Mouse (Mus musculus): Measurements from ENCODE around the gene Mdga1.
A peak's percentile ranks its signal among the peaks of the same experiment; 100 is the strongest.

Gene Mdga1

DNA sequence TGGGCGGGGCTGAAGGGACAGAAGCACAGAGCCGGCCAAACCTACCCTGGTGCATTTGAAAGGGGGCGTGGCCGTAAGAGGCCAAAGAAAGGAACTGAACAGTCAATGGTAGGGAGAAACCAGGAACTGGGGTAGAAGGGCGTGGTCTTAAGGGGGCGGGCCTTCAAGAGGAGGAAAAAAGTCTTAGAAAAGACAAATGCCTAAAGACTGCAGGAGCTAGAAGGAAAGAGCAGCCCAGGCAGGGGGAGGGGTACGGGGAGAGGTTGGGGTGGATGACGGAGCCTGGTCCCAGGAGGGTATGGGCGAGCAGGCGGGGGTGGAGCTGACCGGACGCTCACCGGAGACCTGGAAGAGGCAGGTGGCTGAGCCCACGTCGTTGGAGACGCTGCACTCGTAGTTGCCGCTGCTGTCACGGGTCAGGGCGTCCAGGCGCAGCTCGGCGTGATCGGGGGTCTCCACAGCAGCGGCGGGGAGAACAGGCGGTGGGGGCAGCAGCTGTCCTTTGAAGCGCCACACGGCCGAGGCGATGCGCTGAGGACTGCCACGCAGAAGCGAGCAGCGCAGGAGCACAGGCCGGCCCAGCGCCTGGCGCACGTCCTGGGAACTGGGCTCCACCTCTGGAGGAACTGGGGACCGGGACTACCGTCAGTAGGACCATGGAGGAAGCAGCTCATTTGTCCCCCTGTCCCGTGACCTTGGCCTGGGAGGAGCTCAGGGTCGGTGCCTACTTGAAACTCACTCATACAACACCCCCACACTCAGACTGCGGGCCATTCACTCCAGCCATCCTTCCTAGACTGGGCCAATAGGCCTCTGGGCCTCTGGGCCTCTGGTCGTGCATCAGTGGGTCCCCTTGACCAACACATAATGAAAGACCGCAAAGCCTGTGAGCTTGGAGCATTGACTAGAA is 127.9 kb downstream of the Mdga1 start:
- DNase-seq: peak; percentile 76

DNA sequence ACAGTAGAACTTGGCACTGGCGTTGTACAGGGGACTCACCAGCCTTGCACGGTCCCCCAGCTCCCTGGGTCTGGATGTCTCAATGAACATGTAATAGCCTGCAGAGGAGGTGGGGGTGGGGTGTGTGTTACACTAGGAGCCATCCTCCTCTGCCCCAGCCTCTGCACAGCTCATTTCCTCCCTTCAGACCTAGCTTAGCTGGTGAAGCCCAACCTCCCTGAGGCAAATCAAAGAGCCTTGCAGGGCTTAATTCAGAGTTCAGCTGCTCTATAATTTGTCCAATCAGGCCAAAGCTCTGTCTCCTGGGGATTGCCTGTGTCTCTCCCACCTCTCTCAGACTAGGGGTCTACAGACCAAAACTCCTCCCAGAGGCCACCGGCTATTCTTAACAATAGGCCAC is 131.9 kb downstream of the Mdga1 start:
- DNase-seq: peak; percentile 80

DNA sequence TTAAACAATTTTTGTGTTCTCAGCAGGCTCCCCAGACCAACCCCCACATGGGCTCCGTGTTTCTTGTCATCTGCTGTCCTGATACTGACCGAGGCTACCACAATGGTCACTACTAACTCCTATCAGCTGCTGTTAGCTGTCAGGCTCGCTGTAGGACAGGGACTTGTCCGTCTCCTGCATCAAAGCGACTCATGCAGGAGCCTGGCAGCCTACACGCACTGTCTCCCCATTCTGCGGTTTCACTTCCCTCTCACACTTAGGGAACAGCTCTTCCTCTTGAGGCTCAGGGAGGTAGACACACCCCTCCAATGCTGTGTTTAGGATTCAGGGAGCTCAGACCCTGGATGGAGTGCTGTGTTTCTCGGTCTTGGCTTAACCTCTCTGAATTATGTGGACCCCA is 132.4 kb downstream of the Mdga1 start:
- DNase-seq: no peak

DNA sequence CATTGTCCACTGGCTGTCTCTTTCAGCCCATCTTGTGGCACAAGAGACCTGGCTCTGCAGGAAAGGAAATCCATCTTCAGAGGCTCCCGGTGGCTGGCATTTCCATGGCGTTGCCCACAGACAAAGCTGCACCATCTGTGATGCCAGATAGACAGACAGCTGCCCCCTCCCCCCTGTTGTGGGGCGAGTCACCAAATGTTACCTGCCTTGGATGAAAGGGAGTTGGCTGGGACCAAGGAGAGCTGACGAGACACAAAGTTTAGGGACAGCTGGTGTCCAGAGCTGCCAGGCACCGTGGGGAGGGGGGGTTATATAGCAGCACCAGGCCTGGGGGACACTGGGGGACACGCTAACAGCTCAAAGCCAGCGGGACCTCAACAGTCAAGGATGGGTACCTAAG is 135.1 kb downstream of the Mdga1 start:
- peak; percentile 30 for DNase-seq

DNA sequence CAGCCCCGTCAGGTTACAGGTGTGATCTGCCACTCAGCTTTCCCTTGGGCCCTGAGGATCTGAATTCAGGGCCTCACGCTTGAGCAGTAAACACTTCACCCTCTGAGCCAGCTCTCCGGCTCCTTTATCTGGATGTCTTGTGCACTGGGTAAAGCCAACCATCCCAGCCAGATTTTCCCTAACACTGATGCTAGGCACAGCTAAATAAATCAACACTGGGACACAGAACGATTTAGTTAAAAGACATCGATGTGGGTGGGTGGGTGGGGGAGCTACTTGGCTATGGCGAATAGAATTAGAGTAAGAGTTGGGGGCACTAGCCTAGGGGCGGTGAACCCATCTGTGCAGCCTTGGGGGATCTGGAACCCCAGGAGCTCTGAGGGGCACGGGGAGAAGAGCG is 135.6 kb downstream of the Mdga1 start:
- no peak for DNase-seq

DNA sequence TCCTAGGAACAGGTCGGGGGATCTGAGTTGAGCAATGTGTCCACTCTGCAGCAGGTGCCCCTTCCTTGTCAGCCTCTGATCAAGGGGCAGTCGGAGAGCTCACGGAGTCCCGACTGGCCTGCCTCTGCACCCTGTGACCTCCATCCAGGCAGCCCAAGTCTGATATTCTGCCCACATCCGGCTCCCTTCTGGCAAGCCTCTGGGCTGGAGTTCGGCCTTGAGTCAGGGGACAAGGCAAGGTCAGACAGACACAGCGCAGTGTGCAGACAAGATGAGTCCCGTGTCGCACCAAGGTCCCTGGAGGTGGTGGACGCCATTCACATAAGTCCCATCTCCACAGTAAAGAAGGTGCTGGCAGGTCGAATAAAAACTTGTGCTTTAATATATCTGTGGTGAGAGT is 138.2 kb downstream of the Mdga1 start:
- no peak for DNase-seq

DNA sequence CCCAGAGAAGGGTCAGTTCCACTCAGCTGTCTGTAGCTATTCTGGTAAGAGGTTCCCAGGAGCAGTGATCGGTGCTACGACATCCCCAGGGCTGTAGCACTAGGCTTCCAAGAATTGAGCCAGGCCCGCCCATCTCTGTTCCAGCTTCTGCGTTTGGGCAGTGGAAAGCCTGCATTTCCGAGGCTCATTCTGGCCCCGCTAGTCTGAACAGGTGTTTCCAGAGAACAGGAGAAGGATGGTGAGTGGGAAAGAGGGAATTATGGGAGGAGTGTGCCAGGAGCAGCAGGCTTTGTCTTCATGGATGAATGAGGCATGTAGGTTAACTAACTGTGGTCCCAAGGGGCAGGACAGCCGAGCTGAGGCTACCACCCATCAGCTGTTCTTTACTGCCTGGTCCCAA is 140.8 kb downstream of the Mdga1 start:
- DNase-seq: no peak

DNA sequence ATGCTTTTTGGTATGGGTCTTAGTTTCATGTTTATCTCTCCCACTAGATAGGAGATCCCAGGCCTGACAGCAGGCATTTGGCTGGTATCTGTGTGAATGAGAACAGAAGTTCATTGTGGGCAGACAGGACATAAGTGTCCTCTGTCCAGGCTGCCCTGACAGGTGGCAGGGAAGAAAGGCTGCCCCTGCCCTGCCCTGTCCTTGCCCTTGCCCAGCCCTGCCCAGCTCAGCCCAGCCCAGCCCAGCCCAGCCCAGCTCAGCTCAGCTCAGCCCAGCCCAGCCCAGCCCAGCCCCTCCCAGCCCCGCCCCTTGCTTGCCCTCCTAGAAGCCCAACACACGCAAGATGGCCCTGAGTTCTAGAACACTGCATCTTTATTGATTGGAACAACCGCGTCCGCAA is 142.3 kb downstream of the Mdga1 start:
- no peak for DNase-seq

DNA sequence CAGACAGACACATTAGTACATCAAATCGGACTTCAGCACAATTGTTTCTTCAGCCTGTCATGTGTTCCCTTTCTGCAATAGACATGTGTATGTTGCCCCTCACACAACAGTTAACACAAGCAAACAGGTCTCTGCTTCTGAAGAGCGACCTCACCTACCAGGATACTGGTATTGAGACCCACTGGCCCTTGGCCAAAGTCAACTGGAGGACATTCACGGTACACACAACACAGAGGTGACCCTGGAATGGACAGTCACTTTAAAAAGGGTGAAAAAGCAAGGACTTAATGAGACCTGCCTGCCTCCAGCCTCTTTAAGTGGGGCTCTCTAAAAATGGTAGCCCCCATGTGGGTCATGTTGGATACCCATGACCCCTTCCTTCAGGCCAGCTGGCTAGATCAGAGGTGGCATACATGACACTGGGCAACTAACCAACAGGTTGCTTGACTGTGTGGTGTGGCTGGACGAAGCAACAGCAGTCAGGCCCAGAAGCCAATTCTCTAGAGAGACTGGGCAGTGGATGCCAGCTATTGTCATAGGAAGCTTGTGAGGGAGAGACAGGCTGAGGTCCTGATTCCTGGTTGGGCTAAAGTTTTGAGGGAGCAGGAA is 145.3 kb downstream of the Mdga1 start:
- no peak for DNase-seq

DNA sequence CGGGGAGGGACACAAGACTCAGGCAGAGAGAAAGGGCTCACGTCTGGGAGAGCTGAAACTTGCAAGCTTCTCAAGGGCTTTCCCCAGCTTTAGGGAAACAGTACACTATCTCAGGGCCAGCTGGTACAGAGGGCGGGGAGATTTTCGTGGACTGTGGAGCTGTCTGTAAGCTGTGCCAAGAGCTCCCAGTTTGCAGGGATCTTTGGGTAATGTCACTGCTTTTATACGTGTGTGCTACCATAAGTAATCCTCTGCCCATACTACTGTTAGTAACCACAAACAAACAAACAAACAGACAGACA is 145.7 kb downstream of the Mdga1 start:
- DNase-seq: no peak

DNA sequence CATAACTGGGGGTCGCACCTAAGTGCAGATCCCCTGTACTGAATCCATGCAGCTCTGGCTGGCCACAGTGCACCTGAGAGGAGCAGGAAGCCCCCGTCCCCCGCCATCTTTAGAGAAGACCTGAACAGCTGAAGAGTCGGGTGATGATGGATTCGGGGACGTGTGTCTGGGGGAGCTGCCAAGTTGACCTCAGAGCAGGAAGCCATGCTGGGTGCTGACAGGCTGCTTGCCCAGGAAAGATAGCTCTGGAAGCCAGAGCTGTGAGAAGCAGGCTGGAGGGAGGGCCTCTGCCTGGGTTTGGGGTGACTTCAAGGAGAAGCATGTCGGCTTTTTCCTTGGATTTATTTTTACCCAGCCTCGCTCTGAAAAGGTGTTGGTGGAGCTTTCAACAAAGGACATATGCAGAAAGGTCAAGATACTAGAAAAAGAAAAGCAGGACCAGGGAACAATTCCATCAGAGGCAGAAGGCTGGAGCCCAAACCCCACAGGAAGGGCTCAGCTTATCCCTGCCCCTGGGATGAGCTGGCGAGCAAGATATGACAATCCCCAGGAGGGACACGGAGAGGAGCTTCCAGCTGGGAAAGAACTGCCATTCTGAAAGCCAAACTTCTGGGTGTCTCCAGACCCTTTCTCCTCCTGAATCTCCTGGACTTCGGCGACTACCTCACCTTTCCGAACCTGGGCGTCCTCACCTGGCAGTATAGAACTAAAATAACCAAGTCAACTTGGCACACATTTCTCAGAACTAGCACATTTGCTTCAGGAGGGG is 146.3 kb downstream of the Mdga1 start:
- DNase-seq: no peak

DNA sequence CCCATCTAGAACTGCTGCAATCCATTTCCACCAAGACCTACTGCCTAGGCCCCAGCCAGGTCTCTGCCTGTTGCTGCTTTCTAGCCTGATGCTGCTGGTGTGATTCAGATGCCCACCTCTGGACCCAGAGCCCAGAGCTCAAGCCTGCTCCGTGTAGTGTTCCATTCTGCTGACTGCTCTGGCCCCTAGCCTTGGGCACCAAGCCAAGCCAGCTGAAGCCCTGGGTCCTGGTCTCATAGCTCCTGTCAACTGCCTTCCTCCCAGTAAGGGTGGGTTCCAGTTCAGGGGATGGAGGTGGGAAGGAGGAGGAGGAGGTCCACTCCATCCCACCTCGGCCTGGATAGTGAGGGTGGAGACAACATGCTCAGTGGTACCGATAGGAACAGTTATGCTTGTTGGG is 150.3 kb downstream of the Mdga1 start:
- no peak for DNase-seq

DNA sequence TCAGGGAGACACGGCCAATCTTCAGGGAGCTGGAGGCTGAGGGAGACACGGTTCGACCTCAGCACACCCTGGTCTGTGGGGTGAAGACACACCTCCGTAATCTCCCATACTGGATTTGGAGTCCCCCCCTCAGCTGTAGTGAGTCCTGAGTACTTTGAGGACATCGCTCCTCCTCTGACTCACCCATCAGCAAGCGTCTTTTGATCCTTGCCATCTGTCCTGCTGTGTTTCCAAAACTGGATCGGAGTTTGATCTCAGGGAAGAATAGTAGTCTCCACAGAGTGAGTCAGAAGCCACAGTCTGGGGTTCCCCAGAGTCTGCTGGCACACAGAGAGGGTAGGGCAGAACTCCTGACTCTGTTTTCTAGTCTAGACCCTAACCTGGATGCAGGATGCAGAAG is 150.9 kb downstream of the Mdga1 start:
- DNase-seq: no peak

DNA sequence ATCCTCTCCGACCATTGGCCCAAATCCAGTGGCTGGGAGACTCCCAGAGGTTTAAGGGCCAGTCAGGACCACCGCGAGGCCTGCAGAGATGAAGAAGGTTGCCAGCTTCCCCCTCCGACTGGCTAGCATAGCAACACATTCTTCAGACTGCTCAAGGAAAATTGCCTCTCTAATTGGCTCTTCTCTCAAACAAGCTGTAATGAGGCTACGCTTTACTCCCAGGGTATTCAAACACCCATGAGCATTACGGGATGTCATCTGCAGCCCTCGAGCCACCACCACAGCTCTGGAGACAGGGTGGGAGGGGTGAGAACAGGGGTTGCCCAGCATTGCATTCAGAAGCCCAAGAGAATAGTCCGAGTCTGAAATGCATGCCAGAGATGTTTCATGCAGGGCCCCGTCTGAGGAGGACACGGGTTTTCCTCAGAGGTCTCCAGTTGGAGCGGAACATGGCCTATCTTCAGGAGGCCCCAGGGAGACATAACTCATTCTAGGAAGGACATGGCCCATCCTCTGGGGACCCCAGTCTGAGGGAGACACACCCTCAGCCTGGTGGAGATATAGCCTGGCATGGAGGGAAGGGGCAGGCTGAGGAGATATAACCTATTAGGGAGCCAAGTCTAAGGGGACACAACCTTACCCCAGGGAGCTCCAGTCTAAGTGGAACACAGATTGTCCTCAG is 151.5 kb downstream of the Mdga1 start:
- peak; percentile 65 for DNase-seq

DNA sequence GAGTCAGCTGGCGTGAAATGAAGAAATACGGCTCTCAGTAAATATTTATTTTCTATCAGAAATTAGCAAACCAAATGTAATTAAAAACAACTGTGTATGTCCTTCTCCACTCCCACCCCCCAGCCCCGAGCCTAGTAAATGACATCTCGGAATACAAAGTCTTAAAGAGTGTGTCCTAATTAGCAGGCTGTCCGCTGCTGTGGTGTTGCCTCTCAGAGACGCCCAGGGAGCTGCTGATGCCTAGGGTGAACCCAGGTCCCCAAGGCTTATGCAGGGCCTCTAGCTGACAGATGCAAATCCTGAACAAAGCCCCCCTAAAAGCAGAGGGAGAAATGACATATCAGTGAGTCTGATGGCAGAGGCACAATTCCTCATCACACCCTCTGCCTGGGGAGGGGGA is 155.1 kb downstream of the Mdga1 start:
- no peak for DNase-seq

DNA sequence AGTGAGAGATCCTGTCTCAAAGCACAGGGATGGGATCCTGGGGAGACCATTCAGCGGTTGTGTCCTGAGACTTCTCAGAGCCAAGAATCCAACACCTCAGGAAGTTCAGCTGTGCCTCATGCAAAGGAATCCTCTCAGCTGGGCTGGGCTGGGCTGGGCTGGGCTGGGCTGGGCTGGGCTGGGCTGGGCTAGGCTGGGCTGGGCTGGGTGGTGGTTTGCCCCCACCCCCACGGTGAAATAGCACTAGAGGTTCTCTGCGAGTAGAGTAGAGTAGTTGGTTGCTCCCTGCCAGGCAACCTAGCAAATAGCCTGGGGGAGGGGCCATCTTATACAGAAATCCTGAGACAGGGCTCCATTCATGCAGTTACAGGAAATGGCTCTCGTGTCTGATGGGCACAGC is 156.6 kb downstream of the Mdga1 start:
- no peak for DNase-seq

DNA sequence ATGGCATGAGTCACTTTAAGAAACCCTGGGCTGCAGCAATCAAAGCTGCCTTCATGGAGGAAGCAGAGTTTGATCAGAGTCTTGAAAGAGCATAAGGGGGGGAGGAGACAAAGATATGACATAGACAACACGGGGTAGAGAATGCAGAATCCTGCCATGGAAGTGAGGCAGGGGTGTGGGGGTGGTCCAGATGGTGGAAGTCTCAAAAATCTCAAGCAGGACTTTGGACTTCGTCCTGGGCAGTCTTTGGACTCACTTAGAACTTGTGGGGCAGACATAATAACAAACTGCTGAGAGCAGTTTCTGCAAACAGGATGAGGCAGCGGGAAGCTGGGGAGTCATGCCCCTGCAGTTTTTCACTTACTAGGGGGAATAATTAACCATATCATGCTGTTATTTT is 166.3 kb downstream of the Mdga1 start:
- DNase-seq: no peak

DNA sequence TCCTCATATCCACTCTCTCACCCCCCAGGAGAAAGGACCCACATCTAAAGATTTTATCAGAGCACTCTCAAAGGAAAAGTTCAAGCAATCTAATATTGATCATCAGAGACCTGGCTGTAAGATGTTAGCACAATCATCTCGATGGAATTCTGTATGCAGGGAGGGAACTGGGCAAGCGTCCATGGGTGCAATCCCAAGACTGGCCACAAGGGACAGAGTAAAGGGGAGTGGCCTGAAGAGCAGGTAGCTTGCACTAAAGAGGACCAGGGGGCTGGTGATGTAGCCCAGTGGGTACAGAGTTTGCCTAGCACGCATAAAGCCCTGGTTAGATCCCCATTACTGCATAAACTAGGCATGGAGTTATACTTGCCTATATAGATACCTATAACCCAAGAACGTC is 168.5 kb downstream of the Mdga1 start:
- peak; percentile 77 for DNase-seq

DNA sequence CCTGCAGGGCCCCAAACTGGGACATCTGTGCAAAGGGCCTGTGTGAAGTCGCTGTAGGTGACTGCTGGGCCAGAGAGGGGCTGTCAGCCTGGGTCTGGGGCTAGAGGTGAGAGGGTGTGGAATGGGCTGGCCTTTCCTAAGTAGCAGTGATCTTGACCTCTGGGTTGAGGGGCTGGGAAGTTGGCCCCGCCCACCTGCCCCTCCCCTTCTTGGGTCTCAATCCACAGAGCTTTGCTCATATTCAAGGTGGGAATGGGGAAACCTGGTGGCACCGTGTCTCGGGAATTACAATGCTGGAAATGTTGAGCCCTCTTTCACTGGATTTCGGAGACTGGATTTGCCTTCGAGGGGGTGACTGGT is 169.8 kb downstream of the Mdga1 start:
- no peak for DNase-seq

DNA sequence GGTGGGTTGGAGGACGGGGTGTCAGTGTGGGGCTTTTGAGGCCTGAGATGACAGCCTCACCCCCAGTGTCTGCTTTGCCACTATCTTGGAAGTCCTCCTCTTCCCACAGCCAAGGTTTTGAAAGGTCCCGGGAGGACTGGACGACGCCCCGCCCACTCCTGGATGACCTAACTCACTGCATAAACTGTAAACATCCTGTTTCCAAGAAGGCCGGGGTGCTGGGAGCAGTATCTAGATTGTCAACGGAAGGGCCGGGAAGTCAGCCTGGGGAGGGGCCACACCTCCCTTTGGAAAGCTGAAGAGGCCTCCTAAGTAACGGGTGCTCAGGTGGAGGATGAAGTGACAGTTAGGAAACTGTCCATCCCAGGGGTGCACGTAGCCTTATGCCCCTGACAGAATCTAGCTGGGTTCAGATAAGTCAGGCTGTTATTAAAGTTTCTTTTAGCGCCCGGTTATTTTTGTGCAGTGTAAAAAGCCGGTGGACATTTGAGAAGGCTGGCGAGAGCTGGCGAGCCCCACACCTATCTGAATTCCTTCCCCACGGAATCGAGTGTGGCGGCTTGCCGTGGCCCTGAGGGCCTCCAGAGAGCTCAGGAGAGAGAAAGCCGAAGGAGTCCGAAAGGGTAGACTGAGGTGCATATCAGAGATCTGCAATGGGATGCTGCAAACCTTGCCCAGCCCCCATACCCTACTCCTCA is 170.3 kb downstream of the Mdga1 start:
- DNase-seq: no peak

DNA sequence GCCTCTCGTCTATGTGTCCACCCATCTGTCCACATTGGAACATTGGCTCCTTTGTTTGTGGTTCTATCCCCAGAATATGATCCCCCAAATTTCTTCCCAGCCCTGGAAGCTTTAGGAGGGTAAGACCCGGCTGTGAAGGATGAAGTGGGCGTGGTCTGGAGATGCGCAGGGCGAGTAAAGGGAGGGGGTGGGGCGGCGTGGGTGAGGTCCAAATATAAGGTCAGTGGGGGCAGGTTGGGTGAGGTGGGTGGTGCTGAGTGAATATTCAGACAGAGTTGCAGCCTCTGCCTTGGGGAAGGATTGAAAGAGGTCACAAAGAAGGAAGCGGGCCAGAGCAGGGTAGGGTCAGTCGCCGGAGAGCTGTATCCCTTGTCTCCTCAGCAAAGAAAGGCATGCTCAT is 171.7 kb downstream of the Mdga1 start:
- no peak for DNase-seq

DNA sequence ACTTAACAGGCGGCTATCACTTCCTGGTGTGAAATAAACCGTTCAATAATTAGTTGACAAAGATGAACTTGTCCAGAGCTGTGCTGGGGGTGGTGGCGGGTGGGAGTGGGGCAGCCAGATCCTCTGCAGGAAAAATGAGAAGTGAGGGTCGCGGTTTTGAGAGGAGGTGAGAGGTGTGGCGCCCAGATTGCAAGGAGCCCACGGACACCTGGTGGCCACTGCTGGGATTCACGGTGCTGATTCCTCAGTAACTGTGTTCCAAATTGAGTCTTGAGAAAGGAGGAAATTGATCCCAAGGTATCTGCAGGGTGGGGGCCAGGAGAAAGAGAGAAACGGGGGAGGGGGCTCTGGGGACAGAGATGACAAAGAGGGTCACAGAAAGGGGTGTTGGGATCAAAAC is 173.1 kb downstream of the Mdga1 start:
- peak; percentile 14 for DNase-seq

DNA sequence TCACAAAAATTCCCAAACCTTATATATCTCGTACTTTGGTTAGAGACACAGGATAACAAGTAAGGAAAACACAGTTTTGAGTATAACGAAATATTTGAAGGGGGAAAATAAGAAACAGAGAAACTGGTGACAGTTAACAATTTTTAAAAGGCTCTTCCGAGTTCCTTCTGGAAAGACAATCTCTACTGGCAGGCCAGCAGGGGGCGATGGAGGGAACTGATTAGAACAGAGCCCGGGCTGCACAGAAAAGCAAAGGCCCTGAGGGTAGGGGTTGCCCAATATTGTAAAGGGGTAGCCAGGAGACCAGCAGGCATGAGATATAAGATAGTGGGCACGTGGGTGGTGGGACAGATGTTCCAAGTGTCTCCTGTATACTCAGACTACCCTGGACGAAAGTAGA is 173.8 kb downstream of the Mdga1 start:
- DNase-seq: peak; percentile 76

All from retina, postnatal 1 day (tissue).